Mouse (Mus musculus) E14TG2a.4 (cell line): ENCODE results near the gene Tmem63a.

Source experiments
- CTCF ChIP-seq: conservative IDR thresholded peaks from 2 replicates; pipeline ENCODE4 v1.5.1; 2014; ENCODE audit warnings: low read length
- NANOG ChIP-seq: IDR thresholded peaks from 2 replicates; pipeline ENCODE4 v1.6.1; 2014; ENCODE audit warnings: borderline replicate concordance, low read length, mixed read lengths

DNA sequence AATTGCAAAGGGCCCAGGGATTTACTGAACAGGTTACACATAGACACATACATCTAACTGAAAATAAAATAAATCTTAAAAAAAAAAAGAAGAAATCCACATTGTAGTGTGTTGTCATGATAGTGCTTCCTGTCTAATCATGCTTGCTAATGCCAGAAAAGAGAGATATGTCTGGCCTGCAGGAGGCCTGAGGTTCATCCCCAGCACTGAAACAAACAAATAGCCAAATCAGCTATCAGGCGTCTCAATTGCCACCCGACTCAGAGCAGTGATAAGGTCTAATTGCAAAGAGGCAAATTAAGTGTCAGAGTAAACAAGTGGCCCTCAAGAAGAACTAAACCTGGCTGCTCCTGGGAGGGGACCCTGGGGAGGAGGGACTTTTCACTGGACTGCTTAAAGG lies 12.5 kb upstream of the Tmem63a start:
- no peak for TF ChIP-seq CTCF
- TF ChIP-seq NANOG = no peak
